Mouse (Mus musculus): ENCODE data around the gene Trpv6. TPM values are rescaled to one million over a fixed set of nuclear protein-coding genes. Genes with fewer than 3 reads are reported as not detected.

Trpv6 gene
- total RNA-seq, 4 experiments from 2014 or later: not detected

DNA sequence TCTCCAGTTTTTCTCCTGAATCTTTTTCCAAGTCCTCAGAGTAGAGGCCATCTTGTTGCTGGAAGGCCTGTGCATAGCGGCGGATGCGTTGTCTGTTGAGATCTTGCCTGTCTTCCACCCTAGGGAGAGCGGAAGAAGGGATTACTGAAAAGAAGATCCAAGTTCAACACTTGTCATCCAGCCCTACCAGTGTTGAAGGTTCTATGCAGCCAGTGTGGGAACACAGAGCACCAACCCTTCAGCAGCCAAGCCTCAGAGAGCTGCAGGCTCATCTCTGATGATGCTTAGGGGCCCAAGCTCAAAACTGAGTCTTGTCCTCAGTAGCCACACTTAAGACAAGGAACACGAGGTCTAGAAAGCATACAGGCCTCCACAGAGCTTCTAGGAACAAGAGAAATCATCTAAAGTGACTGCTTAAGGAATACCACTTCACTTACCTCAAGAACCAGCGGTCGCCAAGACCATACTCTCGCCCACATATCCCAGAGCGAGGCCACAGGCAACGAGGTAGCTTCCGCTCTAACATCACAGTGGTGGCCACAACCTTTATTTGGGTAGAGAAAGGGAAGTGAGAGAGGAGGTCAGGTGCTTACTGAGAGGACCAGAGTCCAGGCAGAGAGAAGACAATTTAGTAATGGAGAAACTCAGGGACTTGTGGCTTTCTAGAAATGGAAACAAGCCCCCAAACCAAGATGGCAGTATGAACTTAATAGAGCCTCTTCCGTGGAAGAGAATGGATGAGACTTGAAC is 14.8 kb downstream of the Trpv6 start:
- DNase-seq (ENCODE audit: low spot score in 2 of 2): no peak

DNA sequence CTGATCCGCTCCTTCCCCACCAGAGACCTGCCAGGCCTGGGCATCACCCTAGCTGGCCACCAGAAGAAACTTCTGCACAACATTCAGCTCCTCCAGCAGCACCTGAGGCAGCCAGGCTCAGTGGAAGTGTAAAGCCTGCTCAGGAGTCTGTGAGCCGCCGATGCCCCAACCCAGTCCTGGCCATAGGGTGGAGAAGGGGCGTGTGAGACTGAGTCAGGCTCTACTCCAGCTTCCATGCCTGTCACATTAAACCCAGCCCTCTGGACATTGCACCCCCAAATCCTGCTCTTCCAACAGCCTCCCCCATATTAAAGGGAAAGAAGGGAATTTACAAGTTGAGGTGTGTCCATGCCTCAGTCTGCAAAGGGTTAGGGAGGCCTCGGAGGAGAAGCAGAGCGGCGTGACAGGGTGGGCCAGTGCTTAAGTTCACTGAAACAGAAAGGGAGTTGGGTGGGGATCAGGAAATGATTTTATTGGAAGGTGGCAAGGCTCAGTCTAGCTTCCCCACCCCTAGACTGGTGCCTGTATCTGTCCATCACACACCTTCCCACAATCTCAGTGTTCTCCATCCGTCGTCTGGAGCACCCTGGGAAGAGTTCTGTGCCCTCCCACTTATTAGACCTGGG is 15.9 kb downstream of the Trpv6 start:
- DNase-seq (ENCODE audit: low spot score in 2 of 2): no peak

- no peak for DNase-seq (ENCODE audit: low spot score in 2 of 2)
Observed at GRCm38 (mm10) chr6:41607637-41608036, 28.6 kb downstream of the Trpv6 start.

GRCm38 (mm10) chr6:41606214-41606613 is 30.0 kb downstream of the Trpv6 start:
- no peak for DNase-seq (ENCODE audit: low spot score in 2 of 2)

DNA sequence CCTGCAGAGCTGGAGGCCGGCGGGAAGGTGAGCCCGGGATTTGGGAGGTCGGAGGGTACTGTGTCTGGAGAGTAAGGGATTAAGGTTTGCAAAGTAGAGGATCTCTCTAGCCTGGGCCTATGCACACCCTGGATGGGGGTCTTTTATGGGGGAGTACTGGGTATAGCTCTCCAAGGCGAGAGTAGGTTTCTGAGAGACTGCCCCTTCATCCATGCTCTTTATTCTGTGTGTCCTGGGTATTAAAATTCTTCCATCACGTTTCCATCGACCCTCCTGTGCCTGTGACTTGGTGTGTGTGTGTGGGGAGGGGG is 30.5 kb downstream of the Trpv6 start:
- DNase-seq (ENCODE audit: low spot score in 2 of 2): no peak

DNA sequence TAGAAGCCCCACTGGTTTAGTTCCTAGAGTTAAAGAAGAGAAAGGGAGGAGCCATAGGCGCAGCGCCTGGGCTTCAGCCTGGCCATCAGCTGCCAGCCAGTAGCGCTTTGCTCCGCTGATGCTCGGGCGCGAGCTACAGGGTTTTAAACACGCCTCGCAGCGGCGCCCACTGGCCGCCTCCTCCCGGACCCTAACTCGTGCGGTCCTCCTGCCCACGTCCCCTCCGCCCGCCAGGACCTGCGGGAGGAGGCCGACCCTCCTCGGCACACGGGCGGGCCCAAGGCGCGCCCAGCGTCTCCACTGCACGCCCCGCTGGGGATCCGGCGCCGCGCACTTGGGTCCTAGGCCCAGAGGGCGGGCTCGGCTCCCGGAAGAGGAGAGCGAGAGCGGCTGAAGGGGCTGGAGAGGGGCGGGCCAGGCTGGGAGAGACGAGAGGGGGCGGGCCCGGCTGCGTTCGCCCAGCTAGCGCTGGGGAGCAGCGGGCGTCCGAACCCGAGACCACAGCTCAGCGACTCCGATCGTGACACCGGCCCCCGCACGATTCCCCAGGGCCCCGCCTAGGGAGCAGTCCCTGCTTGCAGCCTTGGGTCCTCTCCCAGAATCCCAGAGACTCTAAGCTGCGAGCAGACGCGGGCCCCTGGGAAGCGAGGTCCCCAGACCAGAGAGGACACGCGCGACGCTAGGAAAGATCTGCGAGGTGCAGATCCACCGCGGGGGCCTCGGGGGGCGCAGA is 31.0 kb downstream of the Trpv6 start, which contains the start of gene Ephb6:
Gene Ephb6, plus strand, starts transcription at position 422 of the 733 bp plus-strand sequence.
- DNase-seq (ENCODE audit: low spot score in 2 of 2): peak in 1 of 2 experiments; percentile 21

DNA sequence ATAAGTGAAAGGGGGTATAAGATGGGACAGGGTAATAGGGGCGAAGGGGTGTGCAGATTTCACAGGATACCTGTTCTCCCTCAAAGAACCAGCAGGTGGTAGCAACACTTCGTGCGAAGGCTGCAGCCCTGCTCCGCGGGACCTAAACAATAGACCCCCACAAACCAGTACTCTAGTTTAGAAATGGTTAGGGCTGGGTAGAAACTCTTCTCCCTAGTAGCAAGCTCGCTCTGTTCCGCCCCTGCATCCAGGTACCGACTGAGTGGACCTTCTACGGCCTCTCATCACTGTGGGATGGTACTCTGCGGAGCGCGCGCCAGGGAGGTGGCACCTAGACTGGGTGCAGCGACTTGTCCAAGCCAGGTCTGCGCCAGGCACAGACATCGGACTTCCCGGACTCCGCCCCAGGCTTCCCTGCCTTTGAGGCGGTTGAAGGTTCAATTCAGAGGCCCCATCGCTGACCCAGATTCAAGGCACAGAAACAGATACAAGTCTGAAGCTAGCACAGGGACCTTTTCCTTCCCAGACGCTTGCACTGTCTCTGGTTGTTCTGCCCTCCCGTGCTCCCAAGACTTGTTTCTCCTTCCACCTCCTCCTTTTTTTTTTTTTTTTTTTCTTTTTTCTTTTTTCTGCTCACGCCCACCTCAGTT is 31.7 kb downstream of the Trpv6 start:
- no peak for DNase-seq (ENCODE audit: low spot score in 2 of 2)

DNA sequence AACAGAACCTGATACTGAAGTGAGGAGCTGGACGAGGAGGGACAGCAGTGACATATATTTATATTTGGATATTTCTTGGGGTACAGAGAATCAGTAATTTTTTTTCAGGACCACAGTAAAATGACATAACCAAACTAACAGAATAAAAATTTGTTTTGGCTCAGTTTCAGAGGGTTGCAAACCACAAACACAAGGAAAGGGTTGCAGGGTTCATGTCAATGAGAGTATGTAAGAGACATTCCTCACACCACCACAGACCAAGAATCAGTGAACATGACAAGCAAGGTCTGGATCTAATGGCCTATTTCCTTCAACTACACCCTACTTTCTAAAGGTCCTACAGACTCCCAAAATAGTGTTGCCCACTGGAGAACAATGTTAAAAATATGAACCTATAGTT is 54.0 kb downstream of the Trpv6 start:
- DNase-seq (ENCODE audit: low spot score in 2 of 2): no peak

GRCm38 (mm10) chr6:41581295-41581694 is 54.9 kb downstream of the Trpv6 start:
- DNase-seq (ENCODE audit: low spot score in 2 of 2): no peak

GRCm38 (mm10) chr6:41577297-41577696 is 58.9 kb downstream of the Trpv6 start:
- no peak for DNase-seq (ENCODE audit: low spot score in 2 of 2)

DNA sequence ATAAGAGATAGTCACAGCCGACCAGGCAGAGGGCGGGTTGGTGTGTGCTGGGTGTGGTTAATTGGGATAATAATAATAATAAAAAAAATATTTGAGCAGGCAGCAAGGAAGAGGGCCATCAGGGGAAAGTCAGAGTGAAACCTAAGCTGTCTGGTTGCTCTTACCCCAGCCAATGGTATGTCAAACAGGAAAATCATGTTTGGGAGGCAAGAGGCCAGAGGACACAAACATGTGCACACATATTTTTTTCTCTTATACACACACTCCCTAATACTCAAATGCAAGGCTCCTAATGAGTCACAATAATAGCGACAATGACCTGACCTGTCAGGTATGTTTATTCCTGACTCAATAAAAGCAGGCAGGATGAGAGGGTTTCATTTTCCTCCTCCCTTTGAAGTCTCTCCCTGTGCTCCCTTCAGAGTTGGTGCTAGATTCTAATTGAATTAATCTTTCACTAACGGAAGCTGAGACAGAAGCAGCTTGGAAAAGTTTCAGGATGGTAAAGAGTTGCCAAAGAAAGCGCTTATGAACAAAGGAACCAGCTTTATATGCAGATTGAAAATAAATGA is 59.6 kb downstream of the Trpv6 start:
- DNase-seq (ENCODE audit: low spot score in 2 of 2): no peak

Other genes starting within 250 kb of the Trpv6 start
- not detected for gene Gm5771, start 244.0 kb downstream of the Trpv6 start, total RNA-seq (2022)
- gene Gm10334, start 190.3 kb downstream of the Trpv6 start, total RNA-seq (2022): not detected
- gene Prss1, start 177.5 kb downstream of the Trpv6 start, total RNA-seq (2022): not detected
- gene Prss2, start 114.6 kb downstream of the Trpv6 start, total RNA-seq (2022): not detected
- 1 to 10 TPM in 1 of 4 experiments, under 1 TPM in 3; 0.39 to 1.2 (median 0.71) TPM for gene Ephb6, start 30.9 kb downstream of the Trpv6 start, total RNA-seq (2022)
- gene Trpv5, start 44.4 kb upstream of the Trpv6 start, total RNA-seq (2022): not detected
- not detected for gene Llcfc1, start 48.0 kb upstream of the Trpv6 start, total RNA-seq (2022)
- gene Kel, start 67.9 kb upstream of the Trpv6 start, total RNA-seq (2022): not detected
- gene Olfr459, start 138.8 kb upstream of the Trpv6 start, total RNA-seq (2022): not detected
- not detected for gene Pip, start 211.1 kb upstream of the Trpv6 start, total RNA-seq (2022)
- gene Sval2, start 216.6 kb upstream of the Trpv6 start, total RNA-seq (2022): not detected